ENCODE assay signal across 10 mouse cellular contexts in genomic region chr4:136246568-136246969, GRCm38 (mm10). TPM values are rescaled to one million over a fixed set of nuclear protein-coding genes. Genes with fewer than 3 reads are reported as not detected.
A peak's percentile ranks its signal among the peaks of the same experiment; 100 is the strongest.
DNase-seq lines count a peak whose midpoint lies in the region; ATAC-seq and TF ChIP-seq lines count a peak whose summit lies in the region.
"Had no signal": no experiment of that assay in that cellular context is flagged by ENCODE, and none has a peak within 500 bp of the region (broad histone marks: within the 10 kb centered on the region; RNA-seq: fewer than 3 reads in every experiment).

No protein-coding gene starts in this region.

- peaks cover 41% of the 10 kb centered on the region for H3K27me3 ChIP-seq in intestine, embryonic 14.5 days (replicated peaks; ENCODE audit: control insufficient read depth, insufficient read depth, low read length)
- peaks cover 37% of the 10 kb centered on the region for H3K27me3 ChIP-seq in lung, embryonic 16.5 days (ENCODE audit: control insufficient read depth, insufficient read depth, low read depth, low read length)

- peak overlapping the region; percentile 76 to 92 for H3K4me3 ChIP-seq in ES-E14 (ENCODE audit: insufficient read depth in 1 of 2, low read depth in 1 of 2, low read length in 2 of 2, poor library complexity in 1 of 2, severe bottlenecking in 1 of 2)
- no peak overlapping the region for H3K4me3 ChIP-seq in intestine, embryonic 14.5 days (ENCODE audit: low read depth, low read length)
- no peak overlapping the region for H3K4me3 ChIP-seq in lung, embryonic 16.5 days (ENCODE audit: low read length)

- WGBS in intestine, embryonic 14.5 days = 5% methylated on average over 12 of the region's 12 CpGs
- WGBS in lung, embryonic 16.5 days = 6% methylated on average over 12 of the region's 12 CpGs

- no peak for ATAC-seq in intestine, embryonic 14.5 days (replicated peaks; ENCODE audit: low FRiP score, low TSS enrichment, low read depth)
- 0 out of 2 replicates have a peak, but pooled peaks have one; percentile 11 for ATAC-seq in lung, embryonic 16.5 days (ENCODE audit: low read depth)
- ATAC-seq: forebrain, postnatal 0 days had no signal

- H3K36me3 ChIP-seq in ES-E14 (ENCODE audit: control insufficient read depth, insufficient read depth, low read length, poor library complexity, severe bottlenecking) = peaks cover 11% of the 10 kb centered on the region
- peaks cover under 1% of the 10 kb centered on the region; the same call in 1 of the 2 replicates for H3K36me3 ChIP-seq in intestine, embryonic 14.5 days (ENCODE audit: control insufficient read depth, insufficient read depth, low read length)
- no peaks in the 10 kb centered on the region; the same call in 1 of the 2 replicates for H3K36me3 ChIP-seq in lung, embryonic 16.5 days (ENCODE audit: control insufficient read depth, insufficient read depth, low read length)

- peak overlapping the region; percentile 97 for H3K27ac ChIP-seq in ES-E14 (ENCODE audit: insufficient read depth, low read depth, low read length, poor library complexity, severe bottlenecking)
- no peak overlapping the region for H3K27ac ChIP-seq in intestine, embryonic 14.5 days (ENCODE audit: low read depth)
- no peak overlapping the region for H3K27ac ChIP-seq in lung, embryonic 16.5 days (ENCODE audit: low read length)

- peak; percentile 96 for DNase-seq in heart, adult 11 months
- DNase-seq in heart, postnatal 14 days = no peak
- DNase-seq in ES-E14 (ENCODE audit: low read depth, low spot score) = peak; percentile 91
- no peak for DNase-seq in intestine, embryonic 14.5 days (ENCODE audit: low spot score)
- DNase-seq in spleen, postnatal 36 days (ENCODE audit: low spot score in 2 of 2) = no peak
- DNase-seq in cerebellum, adult 9-10 months = no peak
- no peak for DNase-seq in layer of hippocampus, postnatal 25 days (ENCODE audit: extremely low spot score in 1 of 2, low spot score in 1 of 2)
- DNase-seq: forebrain, postnatal 0 days; layer of hippocampus, postnatal 36 days had no signal

- peaks cover 9 to 27% of the 10 kb centered on the region in 2 experiments for H3K4me1 ChIP-seq in ES-E14 (ENCODE audit: control insufficient read depth in 2 of 2, insufficient read depth in 2 of 2, low read length in 2 of 2, poor library complexity in 1 of 2)
- H3K4me1 ChIP-seq in intestine, embryonic 14.5 days (replicated peaks; ENCODE audit: control insufficient read depth, insufficient read depth, low read length) = peaks cover 42% of the 10 kb centered on the region
- H3K4me1 ChIP-seq in lung, embryonic 16.5 days (replicated peaks; ENCODE audit: control insufficient read depth, insufficient read depth, low read length) = peaks cover 39% of the 10 kb centered on the region

- H3K4me2 ChIP-seq in intestine, embryonic 14.5 days (ENCODE audit: low read length) = peak overlapping the region; percentile 98
- H3K4me2 ChIP-seq in lung, embryonic 16.5 days (ENCODE audit: low read depth, low read length) = peak overlapping the region; percentile 97; the same call in 1 of the 2 replicates

- intact Hi-C loops in heart, postnatal 14 days (cut with DNase I) = loop anchor here (10.0 kb wide), 1 partner anchor 378 kb away; the partner anchor contains the start of gene Lactbl1

- in situ Hi-C loops in ES-E14 (cut with MboI; ENCODE audit: low sequenced_read_pairs in 2 of 2, unreplicated experiment in 2 of 2) = no loop called here

- H3K9me3 ChIP-seq in ES-E14 (ENCODE audit: control insufficient read depth, insufficient read depth, low read depth, low read length) = no peaks in the 10 kb centered on the region
- H3K9me3 ChIP-seq in intestine, embryonic 14.5 days (ENCODE audit: control insufficient read depth, low read length) = no peaks in the 10 kb centered on the region
- no peaks in the 10 kb centered on the region for H3K9me3 ChIP-seq in lung, embryonic 16.5 days (ENCODE audit: control insufficient read depth, low read length)

- H3K9ac ChIP-seq in ES-E14 (ENCODE audit: insufficient read depth, low read depth, low read length, poor library complexity, severe bottlenecking) = peak overlapping the region; percentile 73; the same call in 1 of the 2 replicates
- H3K9ac ChIP-seq in intestine, embryonic 14.5 days (ENCODE audit: low read length) = no peak overlapping the region
- H3K9ac ChIP-seq in lung, embryonic 16.5 days (ENCODE audit: low read length) = no peak overlapping the region
- H3K9ac ChIP-seq: forebrain, postnatal 0 days had no signal

TF ChIP-seq in ES-E14, 5 proteins besides CTCF, POLR2A, EP300 and RAD21:
- no peak for TF ChIP-seq HCFC1 (IDR thresholded peaks at IDR 0.05; ENCODE audit: borderline replicate concordance, insufficient read depth, low read length)
- no peak for TF ChIP-seq CHD2 (IDR thresholded peaks at IDR 0.05; ENCODE audit: low read depth, low read length)
- no peak for TF ChIP-seq ZNF384 (IDR thresholded peaks at IDR 0.05; ENCODE audit: low read depth, low read length)
- TF ChIP-seq ZC3H11A (IDR thresholded peaks at IDR 0.05; ENCODE audit: borderline replicate concordance, low read depth, low read length) = no peak
- no peak for TF ChIP-seq MAFK (IDR thresholded peaks at IDR 0.05; ENCODE audit: insufficient read depth, low read depth, low read length)
TF ChIP-seq in ES-E14: peak in this region for 0.

RNA-seq across cellular contexts. Expression of gene Tcea3, which starts 1.0 kb away (rescaled TPM):
- total RNA-seq in heart, postnatal 14 days (2021) = 10 to 100 TPM; 77.1 to 77.6 TPM
- 75.1 and 104 TPM in 2 replicates for total RNA-seq in ES-E14 (2012; rRNA removed)
- polyA plus RNA-seq in intestine, embryonic 14.5 days (2014; fragmentation: Nextera tagmentation; extraction: Ambion mirVana) = 18.7 and 19.1 TPM in 2 replicates
- polyA plus RNA-seq in lung, embryonic 16.5 days (2015; fragmentation: Nextera tagmentation; extraction: Ambion mirVana) = 20.3 and 22.9 TPM in 2 replicates
- under 1 TPM in 1 of 2 experiments, not detected in 1; 0.52 TPM for total RNA-seq in layer of hippocampus, postnatal 25 days (2021)

RNA-seq across cellular contexts. Expression of gene Zfp46, which starts 37.9 kb away (rescaled TPM):
- 10 to 100 TPM; 56.1 to 64.2 TPM for total RNA-seq in heart, postnatal 14 days (2021)
- 5.8 and 6.1 TPM in 2 replicates for total RNA-seq in ES-E14 (2012; rRNA removed)
- 19.0 and 25.4 TPM in 2 replicates for polyA plus RNA-seq in intestine, embryonic 14.5 days (2014; fragmentation: Nextera tagmentation; extraction: Ambion mirVana)
- 27.6 and 28.1 TPM in 2 replicates for polyA plus RNA-seq in lung, embryonic 16.5 days (2015; fragmentation: Nextera tagmentation; extraction: Ambion mirVana)
- 10 to 100 TPM; 48.8 to 62.9 TPM for total RNA-seq in layer of hippocampus, postnatal 25 days (2021)

RNA-seq across cellular contexts. Expression of gene Asap3, which starts 40.4 kb away (rescaled TPM):
- total RNA-seq in heart, postnatal 14 days (2021) = 10 to 100 TPM; 11.6 to 12.8 TPM
- total RNA-seq in ES-E14 (2012; rRNA removed) = 4.7 and 8.1 TPM in 2 replicates
- 4.6 and 4.9 TPM in 2 replicates for polyA plus RNA-seq in intestine, embryonic 14.5 days (2014; fragmentation: Nextera tagmentation; extraction: Ambion mirVana)
- 8.2 and 9.1 TPM in 2 replicates for polyA plus RNA-seq in lung, embryonic 16.5 days (2015; fragmentation: Nextera tagmentation; extraction: Ambion mirVana)
- total RNA-seq in layer of hippocampus, postnatal 25 days (2021) = 1 to 10 TPM; 2.7 to 4.3 TPM

Comparison
In these comparisons a context has a peak if more than half of its experiments do, and no peak if none do; other contexts are left out.
1. DNase-seq: peak in heart, adult 11 months (single experiment) and ES-E14 (single experiment); none in heart, postnatal 14 days (0 of 2), intestine, embryonic 14.5 days (single experiment), spleen, postnatal 36 days (0 of 2), cerebellum, adult 9-10 months (single experiment) and layer of hippocampus, postnatal 25 days (0 of 2).
2. H3K4me3 ChIP-seq: peak in ES-E14 (2 of 2); none in intestine, embryonic 14.5 days (single experiment) and lung, embryonic 16.5 days (single experiment).
3. RNA of gene Tcea3, which starts 1.0 kb away (total RNA-seq): 77.1 to 77.6 TPM in heart, postnatal 14 days and 75.1 to 104 TPM in ES-E14; 0.52 TPM in layer of hippocampus, postnatal 25 days; every median in the first group is over 10 times any median in the second.